Mouse (Mus musculus) kidney, embryonic 15.5 days (tissue): ENCODE measurements around the gene Thegl. TPM values are rescaled to one million over a fixed set of nuclear protein-coding genes. Genes with fewer than 3 reads are reported as not detected.
"Not testable (repeated sequence)": the region's sequence is repeated elsewhere in the genome, so short reads cannot be mapped to it uniquely, and the experiment has no call there.

Source experiments
- ATAC-seq: fragments of 200-750 bp; cut with Nextera tagmentation; replicated peaks from 2 replicates; pipeline ENCODE4 v1.8.0; 2017; ENCODE audit warnings: moderate TSS enrichment; ENCODE audit not compliant: low FRiP score
- H3K27ac ChIP-seq: fragments of 300-500 bp; sonication (generic); 2 replicates; pipeline ENCODE4 v1.5.1; 2015; ENCODE audit warnings: mild to moderate bottlenecking, inconsistent platforms
- H3K27me3 ChIP-seq: fragments of 300-500 bp; sonication (generic); 2 replicates; pipeline ENCODE4 v1.6.1; 2015; ENCODE audit warnings: inconsistent platforms
- H3K36me3 ChIP-seq: fragments of 300-500 bp; sonication (generic); 2 replicates; pipeline ENCODE4 v1.6.1; 2015; ENCODE audit warnings: inconsistent platforms
- H3K4me1 ChIP-seq: fragments of 300-500 bp; sonication (generic); 2 replicates; pipeline ENCODE4 v1.6.1; 2015; ENCODE audit warnings: inconsistent platforms
- H3K4me2 ChIP-seq: fragments of 300-500 bp; sonication (generic); 2 replicates; pipeline ENCODE4 v1.6.1; 2015; ENCODE audit warnings: moderate library complexity, mild to moderate bottlenecking, inconsistent platforms
- H3K4me3 ChIP-seq: fragments of 300-500 bp; sonication (generic); replicated peaks from 2 replicates; pipeline ENCODE4 v1.5.1; 2015; ENCODE audit warnings: mild to moderate bottlenecking, inconsistent platforms
- H3K9ac ChIP-seq: fragments of 300-500 bp; sonication (generic); 2 replicates; pipeline ENCODE4 v1.6.1; 2015; ENCODE audit warnings: mild to moderate bottlenecking, inconsistent platforms
- H3K9me3 ChIP-seq: fragments of 300-500 bp; sonication (generic); replicated peaks from 2 replicates; pipeline ENCODE4 v1.6.1; 2016; ENCODE audit warnings: inconsistent platforms
- WGBS: fragments of 180-500 bp; shearing (Covaris S2); methylation state at CpG from one replicate; pipeline ENCODE4 v1.1.7; 2015; ENCODE audit warnings: mixed read lengths; 5-methylcytosine and 5-hydroxymethylcytosine counted together
- polyA plus RNA-seq: library from polyadenylated mRNA; unstranded; fragments of >200 nt; fragmentation: Nextera tagmentation; extraction: Ambion mirVana; gene quantifications from 2 replicates; pipeline ENCODE4 v1.2.1, GENCODE M21; 2015

Gene Thegl
- polyA plus RNA-seq, 1 experiment from 2014 or later, result not detected

DNA sequence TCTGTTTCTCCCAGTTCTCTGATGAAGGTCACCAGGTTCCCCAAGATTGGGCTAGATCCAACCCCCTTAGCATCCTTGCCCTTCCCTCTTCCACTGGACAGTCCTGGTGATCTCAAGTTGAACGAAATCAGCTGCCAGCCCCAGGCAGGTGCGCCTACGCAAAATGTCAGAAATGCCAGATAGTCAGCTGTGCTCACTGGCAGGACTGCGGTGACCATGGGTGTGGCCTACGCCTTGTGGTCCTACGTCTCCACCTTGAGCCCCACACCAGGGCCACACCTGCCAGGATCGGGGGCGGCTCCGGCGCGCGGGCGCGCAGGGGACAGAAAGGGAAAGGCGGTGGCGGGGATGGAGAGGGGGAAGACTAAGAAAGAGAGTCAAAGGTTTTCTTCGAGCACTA lies 14.6 kb upstream of the Thegl start:
- no peak overlapping the region for H3K27ac ChIP-seq
- no peaks in the 10 kb centered on the region for H3K27me3 ChIP-seq
- no peaks in the 10 kb centered on the region for H3K4me1 ChIP-seq
- no peak for ATAC-seq
- H3K9me3 ChIP-seq, result no peaks in the 10 kb centered on the region
- WGBS, result 92% methylated on average over 17 of the region's 17 CpGs
- H3K36me3 ChIP-seq, result peaks cover 48% of the 10 kb centered on the region
- H3K9ac ChIP-seq, result no peak overlapping the region
- no peak overlapping the region for H3K4me2 ChIP-seq
- H3K4me3 ChIP-seq, result no peak overlapping the region

DNA sequence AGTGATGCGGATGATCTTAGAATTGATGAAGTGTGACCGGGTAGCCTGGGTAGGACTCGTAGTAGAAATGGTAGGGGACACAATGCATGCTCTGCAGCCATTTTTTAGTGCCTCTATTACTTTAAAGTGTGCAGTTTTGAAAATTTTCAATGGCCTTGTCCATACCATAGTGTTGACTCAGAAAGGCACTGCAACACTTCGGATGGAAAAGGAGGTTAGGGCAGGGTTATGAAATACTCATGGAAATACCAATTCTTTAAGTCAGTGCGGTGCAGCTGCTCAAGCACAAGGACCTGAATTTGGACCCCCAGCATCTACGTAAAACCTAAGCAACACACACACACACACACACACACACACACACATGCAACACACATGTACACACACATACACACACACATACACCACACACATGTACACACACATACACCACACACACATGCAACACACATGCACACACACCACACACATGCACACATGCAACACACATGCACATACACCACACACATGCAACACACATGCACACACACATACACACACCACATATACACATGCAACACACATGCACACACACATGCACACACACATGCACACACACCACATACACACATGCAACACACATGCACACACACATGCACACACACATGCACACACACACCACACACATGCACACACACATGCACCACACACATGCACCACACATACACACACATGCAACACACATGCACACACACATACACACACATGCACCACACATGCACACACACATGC lies 11.6 kb upstream of the Thegl start, which contains the start of gene Arl9:
Arl9 (plus strand) TSS at position 5 of the 771 bp plus-strand sequence.
- no peaks in the 10 kb centered on the region for H3K27me3 ChIP-seq
- no peak within 1 kb of the TSS for H3K27ac ChIP-seq
- no peaks in the 10 kb centered on the region for H3K9me3 ChIP-seq
- ATAC-seq, result no peak
- no peak within 1 kb of the TSS for H3K4me3 ChIP-seq
- WGBS, result 91% methylated on average over 6 of the region's 6 CpGs
- H3K4me1 ChIP-seq, result no peaks in the 10 kb centered on the region
- H3K9ac ChIP-seq, result no peak within 1 kb of the TSS
- H3K36me3 ChIP-seq, result peaks cover 21% of the 10 kb centered on the region
- no peak within 1 kb of the TSS for H3K4me2 ChIP-seq

DNA sequence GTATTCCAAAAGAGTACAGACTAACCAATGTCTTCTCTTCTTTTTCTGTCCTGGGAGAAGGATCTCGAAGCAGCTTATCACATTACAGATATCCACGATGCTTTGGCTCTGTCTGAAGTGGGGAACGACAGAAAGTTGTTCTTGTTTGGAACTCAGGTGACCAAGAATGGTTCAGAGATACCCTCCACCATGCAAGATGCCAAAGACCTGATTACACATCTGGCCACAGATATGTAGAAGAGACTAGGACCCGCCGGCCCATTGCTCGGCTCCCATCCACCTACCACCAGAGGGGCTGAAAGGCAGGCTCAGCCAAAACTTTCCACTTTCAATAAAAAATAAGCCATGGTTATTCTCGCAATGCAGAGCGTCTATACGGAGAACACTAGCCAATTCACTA lies 5.5 kb upstream of the Thegl start:
- H3K9ac ChIP-seq, result no peak overlapping the region
- 96% methylated on average over 9 of the region's 9 CpGs for WGBS
- no peak for ATAC-seq
- H3K4me1 ChIP-seq, result no peaks in the 10 kb centered on the region
- peaks cover 3% of the 10 kb centered on the region; the same call in 1 of the 2 replicates for H3K27me3 ChIP-seq
- no peaks in the 10 kb centered on the region for H3K9me3 ChIP-seq
- no peak overlapping the region for H3K27ac ChIP-seq
- no peak overlapping the region for H3K4me3 ChIP-seq
- H3K36me3 ChIP-seq, result no peaks in the 10 kb centered on the region
- no peak overlapping the region for H3K4me2 ChIP-seq

DNA sequence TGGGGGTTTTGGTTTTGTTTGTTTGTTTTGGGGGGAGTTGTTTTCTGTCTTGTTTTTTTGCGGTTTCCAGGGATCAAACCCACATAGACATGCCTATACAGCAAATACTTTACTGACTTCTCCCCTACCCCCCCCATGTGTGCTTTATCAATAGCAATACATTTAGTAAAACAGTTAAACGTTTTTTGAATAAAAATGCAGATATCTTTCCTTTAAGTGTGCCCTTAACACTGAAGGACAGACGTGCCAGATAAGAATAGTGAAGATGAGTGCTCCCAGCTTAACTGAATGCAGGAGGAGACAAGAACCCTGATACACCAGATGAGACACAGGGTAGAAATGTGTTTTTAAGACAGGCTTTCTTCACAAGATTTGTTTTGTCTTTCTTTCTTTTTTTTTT lies 4.7 kb upstream of the Thegl start:
- Histone ChIP-seq H3K4me3 (no peak overlapping the region), H3K9ac (no peak overlapping the region), H3K27me3 (peaks cover 4% of the 10 kb centered on the region; the same call in 1 of the 2 replicates), H3K27ac (no peak overlapping the region), H3K4me2 (no peak overlapping the region), H3K4me1 (peaks cover 3% of the 10 kb centered on the region), H3K36me3 (no peaks in the 10 kb centered on the region), H3K9me3 (no peaks in the 10 kb centered on the region)
- 70% methylated on average over 3 of the region's 3 CpGs for WGBS
- ATAC-seq, result no peak

DNA sequence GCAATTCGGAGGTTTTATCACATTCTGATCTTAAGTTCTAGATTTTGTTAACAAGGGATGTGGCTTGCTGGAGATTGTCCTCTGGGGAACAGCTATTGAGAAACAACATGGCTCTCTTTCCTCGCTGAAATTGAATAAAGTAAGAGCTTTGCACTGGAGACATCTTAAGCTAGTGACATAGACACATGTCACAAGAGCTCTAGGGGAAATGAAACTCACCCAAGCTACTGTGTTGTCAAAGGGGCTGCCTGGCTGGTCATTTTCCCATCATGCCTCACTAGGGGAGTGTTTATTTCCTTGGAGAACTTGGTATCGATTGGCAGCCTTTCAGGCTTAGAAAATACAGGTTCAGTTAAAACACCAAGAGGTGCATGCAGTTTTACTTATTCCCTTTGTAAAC lies 2.7 kb upstream of the Thegl start:
- WGBS, result 84% methylated on average over 3 of the region's 3 CpGs
- no peak for ATAC-seq

DNA sequence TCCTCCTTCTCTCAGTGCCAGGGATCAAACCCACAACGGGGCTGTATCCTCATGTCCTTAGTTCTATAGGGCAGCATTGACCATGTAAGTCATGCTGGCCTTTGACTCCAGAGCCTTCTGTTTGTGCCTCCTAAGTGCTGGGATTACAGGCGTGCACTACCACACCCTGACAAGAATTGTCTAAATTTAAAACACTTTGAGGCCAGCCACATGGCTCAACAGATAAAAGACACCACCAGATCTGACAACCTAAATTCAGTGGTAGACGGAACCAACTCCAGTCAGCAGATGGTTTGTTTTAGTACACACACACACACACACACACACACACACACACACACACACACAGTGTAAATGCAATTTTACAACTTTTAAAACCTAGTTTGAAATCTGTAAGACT lies 12.2 kb downstream of the Thegl start:
- no peak for ATAC-seq
- no peaks in the 10 kb centered on the region for H3K4me1 ChIP-seq
- H3K9ac ChIP-seq, result no peak overlapping the region
- no peak overlapping the region for H3K4me3 ChIP-seq
- H3K27ac ChIP-seq, result no peak overlapping the region
- no peaks in the 10 kb centered on the region for H3K9me3 ChIP-seq
- 72% methylated on average over 3 of the region's 3 CpGs for WGBS
- no peaks in the 10 kb centered on the region for H3K36me3 ChIP-seq
- no peaks in the 10 kb centered on the region for H3K27me3 ChIP-seq
- H3K4me2 ChIP-seq, result no peak overlapping the region

More for the DNA sequence above, 2.7 kb upstream of the Thegl start:
- Histone ChIP-seq H3K36me3 (no peaks in the 10 kb centered on the region), H3K4me3 (no peak overlapping the region), H3K4me2 (no peak overlapping the region), H3K4me1 (peaks cover 8% of the 10 kb centered on the region), H3K9me3 (no peaks in the 10 kb centered on the region), H3K9ac (no peak overlapping the region), H3K27me3 (peaks cover 12% of the 10 kb centered on the region; the same call in 1 of the 2 replicates), H3K27ac (no peak overlapping the region)

DNA sequence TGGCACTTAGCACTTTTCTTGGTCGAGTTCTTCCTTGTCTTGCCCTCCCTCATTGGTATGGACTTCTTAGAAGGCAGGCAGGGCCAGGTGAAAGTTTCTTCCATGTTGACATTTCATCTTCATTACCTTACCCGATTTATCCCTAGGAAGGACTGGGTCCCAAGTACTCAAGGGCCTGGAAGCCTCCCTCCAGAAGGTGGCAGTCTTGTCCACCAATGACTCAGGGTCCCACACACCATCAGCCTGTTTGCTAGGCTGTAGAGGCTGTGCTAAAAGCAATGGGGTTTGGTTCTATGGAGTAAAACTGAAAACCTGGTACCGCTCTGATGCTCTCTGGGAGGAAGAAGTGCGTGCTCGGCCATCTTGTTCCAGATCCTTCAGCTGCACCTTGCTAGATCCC lies 13.9 kb downstream of the Thegl start:
- Histone ChIP-seq H3K4me3 (no peak overlapping the region), H3K9ac (no peak overlapping the region), H3K36me3 (no peaks in the 10 kb centered on the region), H3K27me3 (no peaks in the 10 kb centered on the region), H3K4me1 (no peaks in the 10 kb centered on the region), H3K4me2 (no peak overlapping the region), H3K9me3 (no peaks in the 10 kb centered on the region), H3K27ac (no peak overlapping the region)
- ATAC-seq, result no peak
- WGBS, result 78% methylated on average over 5 of the region's 5 CpGs

DNA sequence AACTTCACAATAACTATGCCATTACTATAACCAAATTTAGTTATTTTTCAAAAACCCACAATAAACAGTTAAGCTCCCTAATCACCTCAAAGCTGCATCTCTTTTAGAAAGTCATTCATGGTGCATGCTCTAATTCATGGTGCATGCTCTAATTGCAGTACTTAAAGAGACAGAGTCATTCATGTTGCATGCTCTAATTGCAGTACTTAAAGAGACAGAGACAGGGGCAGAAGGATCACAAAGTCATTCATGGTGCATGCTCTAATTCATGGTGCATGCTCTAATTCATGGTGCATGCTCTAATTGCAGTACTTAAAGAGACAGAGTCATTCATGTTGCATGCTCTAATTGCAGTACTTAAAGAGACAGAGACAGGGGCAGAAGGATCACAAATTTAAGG lies 19.3 kb downstream of the Thegl start:
- ATAC-seq, result not testable (repeated sequence)

DNA sequence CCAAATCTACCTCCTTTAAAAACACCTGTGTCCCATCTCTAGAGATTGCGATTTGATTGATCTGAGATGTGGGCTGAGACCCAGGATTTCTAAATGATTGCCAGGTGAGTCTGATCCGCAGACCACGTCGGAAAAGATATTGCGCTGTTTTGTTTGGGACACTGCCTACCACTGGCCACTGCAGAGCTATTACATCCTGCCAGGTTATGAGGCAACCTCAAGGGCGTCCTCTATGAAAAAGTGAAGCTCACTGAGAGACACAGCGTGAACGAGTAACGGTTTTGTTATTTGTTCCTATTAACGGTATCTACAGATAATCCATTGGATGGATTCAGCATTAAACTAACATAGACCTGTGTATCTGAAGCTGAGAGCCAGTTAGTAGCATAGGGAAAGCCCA lies 22.6 kb downstream of the Thegl start:
- H3K9ac ChIP-seq, result no peak overlapping the region
- H3K4me2 ChIP-seq, result no peak overlapping the region
- H3K27ac ChIP-seq, result no peak overlapping the region
- no peaks in the 10 kb centered on the region for H3K36me3 ChIP-seq
- no peaks in the 10 kb centered on the region for H3K9me3 ChIP-seq
- ATAC-seq, result no peak
- no peak overlapping the region for H3K4me3 ChIP-seq
- 89% methylated on average over 10 of the region's 10 CpGs for WGBS
- no peaks in the 10 kb centered on the region for H3K27me3 ChIP-seq
- no peaks in the 10 kb centered on the region for H3K4me1 ChIP-seq

More for the DNA sequence above, 19.3 kb downstream of the Thegl start:
- not testable (repeated sequence) for H3K4me1 ChIP-seq, H3K9ac ChIP-seq, H3K36me3 ChIP-seq, H3K4me3 ChIP-seq, H3K27ac ChIP-seq, H3K9me3 ChIP-seq, H3K4me2 ChIP-seq, H3K27me3 ChIP-seq

DNA sequence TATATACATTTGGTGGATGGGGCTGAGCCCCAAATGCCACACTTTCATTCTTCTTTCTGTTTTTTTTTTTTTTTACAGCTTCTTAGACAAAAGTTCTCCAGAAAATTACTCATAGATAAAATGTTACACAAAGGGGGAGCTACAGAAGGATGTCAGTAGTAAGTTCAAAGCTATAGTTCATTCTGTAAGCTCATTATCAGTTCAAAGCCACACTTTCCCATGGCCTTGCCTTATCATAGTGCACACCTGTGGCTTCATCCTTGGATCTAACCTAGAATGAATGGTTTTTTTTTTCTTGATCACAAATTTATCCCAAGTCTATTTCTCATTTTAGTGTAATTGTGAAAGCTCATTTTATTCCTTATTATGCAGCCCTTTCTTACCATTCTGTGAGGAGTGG lies 23.6 kb downstream of the Thegl start:
- Histone ChIP-seq H3K4me3 (no peak overlapping the region), H3K4me2 (no peak overlapping the region), H3K9me3 (no peaks in the 10 kb centered on the region), H3K27me3 (no peaks in the 10 kb centered on the region), H3K4me1 (no peaks in the 10 kb centered on the region), H3K9ac (no peak overlapping the region), H3K36me3 (no peaks in the 10 kb centered on the region), H3K27ac (no peak overlapping the region)
- ATAC-seq, result no peak

DNA sequence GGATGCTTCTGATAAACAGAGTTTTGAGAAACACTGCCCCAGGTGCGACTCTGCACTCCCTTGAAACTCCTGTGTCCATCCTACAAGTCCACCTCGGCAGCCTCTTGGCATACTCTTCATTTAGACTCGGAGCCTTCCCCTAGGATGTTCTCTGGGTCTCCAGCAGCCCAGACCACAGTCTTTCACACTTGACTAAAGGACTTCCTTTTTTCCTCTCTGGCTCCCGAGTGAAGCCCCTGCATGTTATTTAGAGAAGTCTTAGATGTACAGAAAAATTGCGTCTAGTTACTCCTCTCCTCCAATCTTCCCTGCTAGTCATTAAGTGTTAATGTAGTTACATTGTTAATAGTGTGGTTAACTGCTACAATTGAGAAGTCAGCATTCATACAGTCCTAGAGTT lies 28.5 kb downstream of the Thegl start:
- Histone ChIP-seq H3K27me3 (no peaks in the 10 kb centered on the region), H3K9ac (no peak overlapping the region), H3K9me3 (no peaks in the 10 kb centered on the region), H3K27ac (no peak overlapping the region), H3K36me3 (no peaks in the 10 kb centered on the region), H3K4me1 (no peaks in the 10 kb centered on the region), H3K4me2 (no peak overlapping the region), H3K4me3 (no peak overlapping the region)
- no peak for ATAC-seq
- WGBS, result 63% methylated on average over 5 of the region's 5 CpGs

DNA sequence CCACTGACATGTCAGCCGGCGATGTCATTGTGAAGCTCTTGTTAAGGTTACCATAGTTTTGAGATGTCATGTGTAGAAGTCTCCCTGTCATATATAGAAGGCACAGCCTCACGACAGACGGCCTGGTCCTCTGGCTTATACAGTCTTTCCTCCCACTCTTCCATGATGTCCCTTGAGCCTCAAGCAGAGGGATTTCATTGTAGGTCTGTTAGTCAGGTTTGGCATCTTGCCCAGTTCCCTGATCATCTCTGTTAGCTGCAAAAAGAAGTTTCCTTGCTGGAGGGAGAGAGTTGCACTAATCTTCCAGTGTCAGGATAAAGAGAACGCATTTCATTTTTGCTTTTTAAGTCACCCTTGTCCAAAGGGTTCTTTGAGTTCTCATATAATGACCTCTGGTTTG lies 36.8 kb downstream of the Thegl start:
- 90% methylated on average over 5 of the region's 5 CpGs for WGBS
- no peak overlapping the region for H3K4me3 ChIP-seq
- H3K36me3 ChIP-seq, result no peaks in the 10 kb centered on the region
- H3K4me2 ChIP-seq, result no peak overlapping the region
- H3K27ac ChIP-seq, result no peak overlapping the region
- H3K9ac ChIP-seq, result no peak overlapping the region
- ATAC-seq, result no peak
- H3K9me3 ChIP-seq, result no peaks in the 10 kb centered on the region
- no peaks in the 10 kb centered on the region for H3K27me3 ChIP-seq
- no peaks in the 10 kb centered on the region for H3K4me1 ChIP-seq

DNA sequence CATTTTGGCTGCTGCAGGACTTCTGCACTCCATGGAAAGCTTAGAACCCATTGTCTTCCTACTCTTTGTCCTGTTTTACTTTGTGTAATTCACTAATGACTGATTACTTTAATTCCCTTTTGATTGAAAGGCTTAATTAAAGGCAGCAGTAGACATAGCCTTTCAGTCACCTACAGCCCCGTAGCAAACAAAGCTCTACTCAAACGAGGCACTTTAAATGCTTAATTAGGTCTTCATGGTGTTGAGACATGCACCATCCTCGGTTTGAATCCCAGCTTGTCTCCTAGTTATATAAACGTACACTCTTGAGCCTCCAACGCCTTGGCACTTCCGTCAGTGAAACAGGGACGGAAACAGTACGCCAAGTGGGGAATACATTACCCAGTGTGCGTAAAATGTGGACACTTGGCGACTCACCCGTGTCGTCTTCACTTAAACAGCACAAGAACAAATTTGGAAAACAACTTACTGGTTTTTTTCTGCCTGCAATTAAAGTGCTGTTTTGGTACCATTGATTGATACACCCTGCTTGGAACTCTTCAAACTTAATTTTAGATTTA lies 41.1 kb downstream of the Thegl start:
- H3K27ac ChIP-seq, result no peak overlapping the region
- peaks cover 4% of the 10 kb centered on the region; the same call in 1 of the 2 replicates for H3K4me1 ChIP-seq
- no peaks in the 10 kb centered on the region for H3K36me3 ChIP-seq
- H3K4me2 ChIP-seq, result no peak overlapping the region
- WGBS, result 66% methylated on average over 12 of the region's 12 CpGs
- no peaks in the 10 kb centered on the region for H3K9me3 ChIP-seq
- H3K27me3 ChIP-seq, result no peaks in the 10 kb centered on the region
- no peak overlapping the region for H3K9ac ChIP-seq
- ATAC-seq, result no peak
- H3K4me3 ChIP-seq, result no peak overlapping the region
